Mouse (Mus musculus): ENCODE results near the gene H2-M10.4.
"Not testable (repeated sequence)": the region's sequence is repeated elsewhere in the genome, so short reads cannot be mapped to it uniquely, and the experiment has no call there.

H2-M10.4 gene

GRCm38 (mm10) chr17:36462234-36462633, at the start of gene H2-M10.4:
Gene H2-M10.4, minus strand, starts transcription at chr17:36462334.
- DNase-seq (ENCODE audit: low read depth, low spot score), result no peak
- H3K27me3 ChIP-seq (ENCODE audit: control insufficient read depth, insufficient read depth, low read length, poor library complexity, severe bottlenecking), result no peaks in the 10 kb centered on the region
- H3K36me3 ChIP-seq (ENCODE audit: control insufficient read depth, insufficient read depth, low read length, poor library complexity, severe bottlenecking), result no peaks in the 10 kb centered on the region

GRCm38 (mm10) chr17:36503910-36504309, 41.8 kb upstream of the H2-M10.4 start:
- H3K27me3 ChIP-seq (ENCODE audit: control insufficient read depth, insufficient read depth, low read length, poor library complexity, severe bottlenecking), result no peaks in the 10 kb centered on the region
- no peak for DNase-seq (ENCODE audit: low read depth, low spot score)
- no peaks in the 10 kb centered on the region for H3K36me3 ChIP-seq (ENCODE audit: control insufficient read depth, insufficient read depth, low read length, poor library complexity, severe bottlenecking)

GRCm38 (mm10) chr17:36500435-36500834, 38.3 kb upstream of the H2-M10.4 start:
- H3K27me3 ChIP-seq (ENCODE audit: control insufficient read depth, insufficient read depth, low read length, poor library complexity, severe bottlenecking), result no peaks in the 10 kb centered on the region
- no peak for DNase-seq (ENCODE audit: low read depth, low spot score)
- no peaks in the 10 kb centered on the region for H3K36me3 ChIP-seq (ENCODE audit: control insufficient read depth, insufficient read depth, low read length, poor library complexity, severe bottlenecking)

- H3K27me3 ChIP-seq (ENCODE audit: control insufficient read depth, insufficient read depth, low read length, poor library complexity, severe bottlenecking); DNase-seq (ENCODE audit: low read depth, low spot score); H3K36me3 ChIP-seq (ENCODE audit: control insufficient read depth, insufficient read depth, low read length, poor library complexity, severe bottlenecking): not testable (repeated sequence)
Observed at GRCm38 (mm10) chr17:36488181-36488580, 26.0 kb upstream of the H2-M10.4 start.

- H3K36me3 ChIP-seq (ENCODE audit: control insufficient read depth, insufficient read depth, low read length, poor library complexity, severe bottlenecking), result no peaks in the 10 kb centered on the region
- no peak for DNase-seq (ENCODE audit: low read depth, low spot score)
- no peaks in the 10 kb centered on the region for H3K27me3 ChIP-seq (ENCODE audit: control insufficient read depth, insufficient read depth, low read length, poor library complexity, severe bottlenecking)
Observed at GRCm38 (mm10) chr17:36486687-36487230, 24.6 kb upstream of the H2-M10.4 start.

GRCm38 (mm10) chr17:36483865-36484264, 21.7 kb upstream of the H2-M10.4 start:
- no peak for DNase-seq (ENCODE audit: low read depth, low spot score)
- Histone ChIP-seq H3K36me3 (ENCODE audit: control insufficient read depth, insufficient read depth, low read length, poor library complexity, severe bottlenecking) (no peaks in the 10 kb centered on the region), H3K27me3 (ENCODE audit: control insufficient read depth, insufficient read depth, low read length, poor library complexity, severe bottlenecking) (no peaks in the 10 kb centered on the region)

GRCm38 (mm10) chr17:36456260-36456659, 5.9 kb downstream of the H2-M10.4 start:
- DNase-seq (ENCODE audit: low read depth, low spot score), result no peak
- Histone ChIP-seq H3K27me3 (ENCODE audit: control insufficient read depth, insufficient read depth, low read length, poor library complexity, severe bottlenecking) (no peaks in the 10 kb centered on the region), H3K36me3 (ENCODE audit: control insufficient read depth, insufficient read depth, low read length, poor library complexity, severe bottlenecking) (no peaks in the 10 kb centered on the region)

- DNase-seq (ENCODE audit: low read depth, low spot score), result no peak
- Histone ChIP-seq H3K27me3 (ENCODE audit: control insufficient read depth, insufficient read depth, low read length, poor library complexity, severe bottlenecking) (no peaks in the 10 kb centered on the region), H3K36me3 (ENCODE audit: control insufficient read depth, insufficient read depth, low read length, poor library complexity, severe bottlenecking) (no peaks in the 10 kb centered on the region)
Observed at GRCm38 (mm10) chr17:36431411-36431810, 30.7 kb downstream of the H2-M10.4 start.

- no peaks in the 10 kb centered on the region for H3K27me3 ChIP-seq (ENCODE audit: control insufficient read depth, insufficient read depth, low read length, poor library complexity, severe bottlenecking)
- no peaks in the 10 kb centered on the region for H3K36me3 ChIP-seq (ENCODE audit: control insufficient read depth, insufficient read depth, low read length, poor library complexity, severe bottlenecking)
- peak; percentile 75 for DNase-seq (ENCODE audit: low read depth, low spot score)
Observed at GRCm38 (mm10) chr17:36418091-36418754, 43.9 kb downstream of the H2-M10.4 start.

- no peaks in the 10 kb centered on the region for H3K36me3 ChIP-seq (ENCODE audit: control insufficient read depth, insufficient read depth, low read length, poor library complexity, severe bottlenecking)
- DNase-seq (ENCODE audit: low read depth, low spot score), result no peak
- no peaks in the 10 kb centered on the region for H3K27me3 ChIP-seq (ENCODE audit: control insufficient read depth, insufficient read depth, low read length, poor library complexity, severe bottlenecking)
Observed at GRCm38 (mm10) chr17:36417416-36417815, 44.7 kb downstream of the H2-M10.4 start.

GRCm38 (mm10) chr17:36415407-36415806, 46.7 kb downstream of the H2-M10.4 start:
- DNase-seq (ENCODE audit: low read depth, low spot score), result no peak
- Histone ChIP-seq H3K36me3 (ENCODE audit: control insufficient read depth, insufficient read depth, low read length, poor library complexity, severe bottlenecking) (no peaks in the 10 kb centered on the region), H3K27me3 (ENCODE audit: control insufficient read depth, insufficient read depth, low read length, poor library complexity, severe bottlenecking) (no peaks in the 10 kb centered on the region)

GRCm38 (mm10) chr17:36414361-36414760, 47.8 kb downstream of the H2-M10.4 start:
- H3K27me3 ChIP-seq (ENCODE audit: control insufficient read depth, insufficient read depth, low read length, poor library complexity, severe bottlenecking), result no peaks in the 10 kb centered on the region
- no peak for DNase-seq (ENCODE audit: low read depth, low spot score)

More at GRCm38 (mm10) chr17:36414361-36414760, 47.8 kb downstream of the H2-M10.4 start:
- H3K36me3 ChIP-seq (ENCODE audit: control insufficient read depth, insufficient read depth, low read length, poor library complexity, severe bottlenecking), result no peaks in the 10 kb centered on the region
